Mouse (Mus musculus): Measurements from ENCODE around the gene Vmn1r143. TPM values are rescaled to one million over a fixed set of nuclear protein-coding genes. Genes with fewer than 3 reads are reported as not detected.
"Not testable (repeated sequence)": the region's sequence is repeated elsewhere in the genome, so short reads cannot be mapped to it uniquely, and the experiment has no call there.

The Vmn1r143 gene
- not detected in 2 replicates for polyA plus RNA-seq (2014; fragmentation: Nextera tagmentation; extraction: Ambion mirVana)

GRCm38 (mm10) chr7:22189077-22189476 lies at the start of gene Vmn1r143:
Gene Vmn1r143, plus strand, starts transcription at chr7:22189377.
- not testable (repeated sequence) for H3K27me3 ChIP-seq (ENCODE audit: control insufficient read depth, insufficient read depth, low read length); H3K9me3 ChIP-seq (ENCODE audit: control insufficient read depth, low read length); H3K4me2 ChIP-seq; H3K36me3 ChIP-seq (ENCODE audit: control insufficient read depth, insufficient read depth, low read length); H3K9ac ChIP-seq (ENCODE audit: low read length); H3K4me1 ChIP-seq (ENCODE audit: control insufficient read depth, insufficient read depth, low read length); H3K4me3 ChIP-seq (ENCODE audit: low read depth, low read length); DNase-seq (ENCODE audit: low spot score, missing footprints); H3K27ac ChIP-seq (ENCODE audit: low read depth, low read length); ATAC-seq (ENCODE audit: low FRiP score)
- WGBS, result no CpG with 5 or more reads among the region's 3 CpGs

GRCm38 (mm10) chr7:22163935-22164334 lies 25.2 kb upstream of the Vmn1r143 start, which contains the start of gene Vmn1r142:
Gene Vmn1r142, minus strand, starts transcription at chr7:22164035.
- not testable (repeated sequence) for H3K4me2 ChIP-seq; DNase-seq (ENCODE audit: low spot score, missing footprints)
- WGBS, result no CpG with 5 or more reads among the region's 3 CpGs

GRCm38 (mm10) chr7:22201164-22201563 lies 12.0 kb downstream of the Vmn1r143 start, which contains the start of gene Gm8653:
Gene Gm8653, minus strand, starts transcription at chr7:22201264.
- not testable (repeated sequence) for H3K4me3 ChIP-seq (ENCODE audit: low read depth, low read length); H3K4me2 ChIP-seq; H3K27ac ChIP-seq (ENCODE audit: low read depth, low read length); H3K9me3 ChIP-seq (ENCODE audit: control insufficient read depth, low read length); H3K4me1 ChIP-seq (ENCODE audit: control insufficient read depth, insufficient read depth, low read length); H3K27me3 ChIP-seq (ENCODE audit: control insufficient read depth, insufficient read depth, low read length); DNase-seq (ENCODE audit: low spot score, missing footprints); H3K36me3 ChIP-seq (ENCODE audit: control insufficient read depth, insufficient read depth, low read length); ATAC-seq (ENCODE audit: low FRiP score); H3K9ac ChIP-seq (ENCODE audit: low read length)
- WGBS, result no CpG with 5 or more reads among the region's 2 CpGs

More at GRCm38 (mm10) chr7:22163935-22164334, 25.2 kb upstream of the Vmn1r143 start, which contains the start of gene Vmn1r142:
- H3K36me3 ChIP-seq (ENCODE audit: control insufficient read depth, insufficient read depth, low read length); H3K9ac ChIP-seq (ENCODE audit: low read length); H3K27ac ChIP-seq (ENCODE audit: low read depth, low read length); H3K9me3 ChIP-seq (ENCODE audit: control insufficient read depth, low read length); ATAC-seq (ENCODE audit: low FRiP score); H3K4me3 ChIP-seq (ENCODE audit: low read depth, low read length); H3K4me1 ChIP-seq (ENCODE audit: control insufficient read depth, insufficient read depth, low read length); H3K27me3 ChIP-seq (ENCODE audit: control insufficient read depth, insufficient read depth, low read length): not testable (repeated sequence)

GRCm38 (mm10) chr7:22229384-22229783 lies 40.2 kb downstream of the Vmn1r143 start, which contains the start of gene Gm8453:
Gene Gm8453, minus strand, starts transcription at chr7:22229484.
- not testable (repeated sequence) for H3K27me3 ChIP-seq (ENCODE audit: control insufficient read depth, insufficient read depth, low read length); H3K9me3 ChIP-seq (ENCODE audit: control insufficient read depth, low read length); H3K4me3 ChIP-seq (ENCODE audit: low read depth, low read length); H3K27ac ChIP-seq (ENCODE audit: low read depth, low read length); H3K36me3 ChIP-seq (ENCODE audit: control insufficient read depth, insufficient read depth, low read length); ATAC-seq (ENCODE audit: low FRiP score); H3K4me2 ChIP-seq; DNase-seq (ENCODE audit: low spot score, missing footprints); H3K4me1 ChIP-seq (ENCODE audit: control insufficient read depth, insufficient read depth, low read length); H3K9ac ChIP-seq (ENCODE audit: low read length)
- WGBS, result 31% methylated on average over 1 of the region's 2 CpGs

Other genes starting within 250 kb of the Vmn1r143 start
- not detected in 2 replicates for gene Vmn1r137, start 194.8 kb upstream of the Vmn1r143 start, polyA plus RNA-seq (2014; fragmentation: Nextera tagmentation; extraction: Ambion mirVana)
- not detected in 2 replicates for gene Vmn1r138, start 160.5 kb upstream of the Vmn1r143 start, polyA plus RNA-seq (2014; fragmentation: Nextera tagmentation; extraction: Ambion mirVana)
- gene Gm6176, start 133.1 kb upstream of the Vmn1r143 start, polyA plus RNA-seq (2014; fragmentation: Nextera tagmentation; extraction: Ambion mirVana), result not detected in 2 replicates
- gene Vmn1r139, start 120.3 kb upstream of the Vmn1r143 start, polyA plus RNA-seq (2014; fragmentation: Nextera tagmentation; extraction: Ambion mirVana), result not detected in 2 replicates
- not detected in 2 replicates for gene Gm16451, start 71.1 kb upstream of the Vmn1r143 start, polyA plus RNA-seq (2014; fragmentation: Nextera tagmentation; extraction: Ambion mirVana)
- not detected in 2 replicates for gene Gm10666, start 54.6 kb upstream of the Vmn1r143 start, polyA plus RNA-seq (2014; fragmentation: Nextera tagmentation; extraction: Ambion mirVana)
- gene Vmn1r142, start 25.3 kb upstream of the Vmn1r143 start, polyA plus RNA-seq (2014; fragmentation: Nextera tagmentation; extraction: Ambion mirVana), result not detected in 2 replicates
- not detected in 2 replicates for gene Gm8653, start 11.9 kb downstream of the Vmn1r143 start, polyA plus RNA-seq (2014; fragmentation: Nextera tagmentation; extraction: Ambion mirVana)
- gene Gm8453, start 40.1 kb downstream of the Vmn1r143 start, polyA plus RNA-seq (2014; fragmentation: Nextera tagmentation; extraction: Ambion mirVana), result not detected in 2 replicates
- gene Gm4187, start 140.3 kb downstream of the Vmn1r143 start, polyA plus RNA-seq (2014; fragmentation: Nextera tagmentation; extraction: Ambion mirVana), result not detected in 2 replicates
- gene Gm8660, start 181.7 kb downstream of the Vmn1r143 start, polyA plus RNA-seq (2014; fragmentation: Nextera tagmentation; extraction: Ambion mirVana), result not detected in 2 replicates
- gene Vmn1r148, start 224.2 kb downstream of the Vmn1r143 start, polyA plus RNA-seq (2014; fragmentation: Nextera tagmentation; extraction: Ambion mirVana), result not detected in 2 replicates
- gene Vmn1r149, start 248.9 kb downstream of the Vmn1r143 start, polyA plus RNA-seq (2014; fragmentation: Nextera tagmentation; extraction: Ambion mirVana), result not detected in 2 replicates

All from midbrain, embryonic 11.5 days (tissue).